Mouse (Mus musculus) MEL (cell line): ENCODE measurements at regions not wholly inside any gene's neighbourhood (a gene's known extent, or its start where the extent isn't known, plus 50 kb on each side); places are given as distances from the start of the nearest gene placed in this dataset.

ENCODE experiments used
- DNase-seq: peaks from one replicate; pipeline ENCODE4 v3.0.0; 2011; ENCODE audit warnings: low read depth, low spot score
- H3K27ac ChIP-seq: 2 replicates; pipeline ENCODE4 v1.5.1; 2012; ENCODE audit warnings: low read depth, mild to moderate bottlenecking, control low read depth, low read length, moderate library complexity; ENCODE audit not compliant: control insufficient read depth
- H3K27me3 ChIP-seq, 2 experiments: fragments of 150-350 bp in 1 of 2; sonication (generic) in 1 of 2; 2 replicates each; pipeline ENCODE4 v1.6.1; 2012; ENCODE audit warnings: low read length in 2 of 2, mild to moderate bottlenecking in 2 of 2, improper control_type of control experiment in 1 of 2, moderate library complexity in 1 of 2; ENCODE audit not compliant: insufficient read depth in 2 of 2, control insufficient read depth in 1 of 2
- H3K36me3 ChIP-seq, 2 experiments: 2 replicates each; pipeline ENCODE4 v1.6.1; 2012 to 2014; ENCODE audit warnings: low read length in 2 of 2, improper control_type of control experiment in 1 of 2, inconsistent platforms in 1 of 2, mild to moderate bottlenecking in 1 of 2; ENCODE audit not compliant: insufficient read depth in 2 of 2, control insufficient read depth in 1 of 2
- H3K4me1 ChIP-seq, 2 experiments: fragments of 150-350 bp in 1 of 2; sonication (generic) in 1 of 2; 2 replicates each; pipeline ENCODE4 v1.6.1; 2012; ENCODE audit warnings: low read length in 2 of 2, improper control_type of control experiment in 1 of 2, mild to moderate bottlenecking in 1 of 2; ENCODE audit not compliant: insufficient read depth in 2 of 2, control insufficient read depth in 1 of 2
- H3K4me3 ChIP-seq, 2 experiments: fragments of 150-350 bp in 1 of 2; sonication (generic) in 1 of 2; 2 replicates each; pipeline ENCODE4 v1.5.1; 2012; ENCODE audit warnings: low read depth in 2 of 2, low read length in 2 of 2, mild to moderate bottlenecking in 2 of 2, moderate library complexity in 2 of 2, control low read depth in 1 of 2, improper control_type of control experiment in 1 of 2; ENCODE audit not compliant: control insufficient read depth in 1 of 2, insufficient read depth in 1 of 2
- H3K79me2 ChIP-seq: 2 replicates; pipeline ENCODE4 v1.6.1; 2012; ENCODE audit warnings: mild to moderate bottlenecking, low read length, moderate library complexity; ENCODE audit not compliant: control insufficient read depth, poor library complexity, insufficient read depth
- H3K9ac ChIP-seq: 2 replicates; pipeline ENCODE4 v1.6.1; 2012; ENCODE audit warnings: low read depth, mild to moderate bottlenecking, control low read depth, low read length, moderate library complexity; ENCODE audit not compliant: control insufficient read depth, poor library complexity, severe bottlenecking
- H3K9me3 ChIP-seq: fragments of 150-350 bp; sonication (generic); replicated peaks from 2 replicates; pipeline ENCODE4 v1.6.1; 2012; ENCODE audit warnings: mild to moderate bottlenecking, low read length, improper control_type of control experiment, moderate library complexity; ENCODE audit not compliant: insufficient read depth
- BHLHE40 ChIP-seq: IDR thresholded peaks from 2 replicates; pipeline ENCODE4 v1.6.1; 2012; ENCODE audit warnings: low read depth, mild to moderate bottlenecking, inconsistent platforms, low read length, improper control_type of control experiment, borderline replicate concordance
- E2F4 ChIP-seq: IDR thresholded peaks from 2 replicates; pipeline ENCODE4 v1.6.1; 2011; ENCODE audit warnings: low read depth, low read length, improper control_type of control experiment, borderline replicate concordance
- EP300 ChIP-seq, 2 experiments: IDR thresholded peaks; 2 replicates each; pipeline ENCODE4 v1.6.1; 2011; ENCODE audit warnings: improper control_type of control experiment in 2 of 2, low read length in 2 of 2, low read depth in 1 of 2, mild to moderate bottlenecking in 1 of 2
- ETS1 ChIP-seq: IDR thresholded peaks from 2 replicates; pipeline ENCODE4 v1.6.1; 2012; ENCODE audit warnings: low read depth, mild to moderate bottlenecking, inconsistent platforms, low read length, improper control_type of control experiment, moderate library complexity
- GABPA ChIP-seq: IDR thresholded peaks from 2 replicates; pipeline ENCODE4 v1.6.1; 2012; ENCODE audit warnings: low read depth, mild to moderate bottlenecking, inconsistent platforms, low read length, improper control_type of control experiment, moderate library complexity
- MAX ChIP-seq: IDR thresholded peaks from 2 replicates; pipeline ENCODE4 v1.6.1; 2011; ENCODE audit warnings: low read length, improper control_type of control experiment
- MAZ ChIP-seq: IDR thresholded peaks from 2 replicates; pipeline ENCODE4 v1.6.1; 2012; ENCODE audit warnings: low read depth, mild to moderate bottlenecking, inconsistent platforms, low read length, improper control_type of control experiment
- MXI1 ChIP-seq: IDR thresholded peaks from 2 replicates; pipeline ENCODE4 v1.6.1; 2011; ENCODE audit warnings: mild to moderate bottlenecking, low read depth, low read length, improper control_type of control experiment
- NRF1 ChIP-seq: IDR thresholded peaks from 2 replicates; pipeline ENCODE4 v1.6.1; 2014; ENCODE audit warnings: low read depth, mild to moderate bottlenecking, inconsistent platforms, low read length, improper control_type of control experiment, moderate library complexity; ENCODE audit not compliant: poor library complexity, insufficient read depth, severe bottlenecking
- POLR2AphosphoS2 ChIP-seq: IDR thresholded peaks from 2 replicates; pipeline ENCODE4 v1.6.1; 2011; ENCODE audit warnings: low read length, improper control_type of control experiment
- POLR2AphosphoS5 ChIP-seq: IDR thresholded peaks from 2 replicates; pipeline ENCODE4 v1.6.1; 2012; ENCODE audit warnings: low read depth, borderline replicate concordance, mild to moderate bottlenecking, inconsistent platforms, low read length, moderate library complexity, mixed read lengths
- RCOR1 ChIP-seq: IDR thresholded peaks from 2 replicates; pipeline ENCODE4 v1.6.1; 2012; ENCODE audit warnings: low read depth, mild to moderate bottlenecking, inconsistent platforms, low read length, improper control_type of control experiment
- SMC3 ChIP-seq: IDR thresholded peaks from 2 replicates; pipeline ENCODE4 v1.6.1; 2011; ENCODE audit warnings: low read depth, low read length, improper control_type of control experiment
- TBP ChIP-seq: IDR thresholded peaks from 2 replicates; pipeline ENCODE4 v1.8.0; 2011; ENCODE audit warnings: low read depth, low read length, improper control_type of control experiment
- USF1 ChIP-seq: IDR thresholded peaks from 2 replicates; pipeline ENCODE4 v1.6.1; 2014; ENCODE audit warnings: low read depth, mild to moderate bottlenecking, inconsistent platforms, low read length, improper control_type of control experiment, moderate library complexity
- ZC3H11A ChIP-seq: IDR thresholded peaks from 2 replicates; pipeline ENCODE4 v1.6.1; 2012; ENCODE audit warnings: low read depth, mild to moderate bottlenecking, inconsistent platforms, low read length, improper control_type of control experiment
- ZNF384 ChIP-seq: IDR thresholded peaks from 2 replicates; pipeline ENCODE4 v1.6.1; 2012; ENCODE audit warnings: low read depth, mild to moderate bottlenecking, inconsistent platforms, low read length, improper control_type of control experiment

DNA sequence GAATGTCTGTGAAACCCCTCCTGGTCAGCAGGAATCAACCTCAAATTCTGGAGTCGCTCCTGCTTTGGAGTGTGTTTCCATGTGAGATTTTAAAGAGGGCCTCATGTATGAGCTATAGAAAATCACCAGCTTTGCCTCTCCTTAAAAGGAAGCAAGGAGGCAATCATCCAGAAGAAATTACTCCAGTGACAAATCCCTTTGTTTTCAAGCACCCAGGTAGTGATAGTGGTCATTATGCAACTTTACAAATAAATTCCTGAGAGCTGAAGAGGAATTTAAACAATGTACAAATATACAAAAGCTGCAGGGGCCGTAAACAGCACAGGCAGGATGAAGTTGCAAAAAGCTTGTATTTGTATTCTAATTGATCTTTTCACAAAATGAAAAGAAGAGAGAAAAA, 206.5 kb upstream of the Vrk2 start:
- H3K36me3 ChIP-seq: no peaks in the 10 kb centered on the region
- H3K9ac ChIP-seq: no peak overlapping the region
- no peak overlapping the region for H3K27ac ChIP-seq
- no peak for DNase-seq
- H3K79me2 ChIP-seq: no peaks in the 10 kb centered on the region
- no peaks in the 10 kb centered on the region for H3K4me1 ChIP-seq
- TF ChIP-seq NRF1: no peak
- TF ChIP-seq ETS1: no peak
- no peak for TF ChIP-seq GABPA
- no peak for TF ChIP-seq MAZ
- TF ChIP-seq USF1: no peak
- TF ChIP-seq ZNF384: no peak
- TF ChIP-seq EP300 (IDR thresholded peaks at IDR 0.05; ENCODE audit: low read depth in 1 of 2, low read length in 2 of 2): no peak
- TF ChIP-seq RCOR1: no peak
- TF ChIP-seq POLR2AphosphoS2: no peak
- no peak for TF ChIP-seq POLR2AphosphoS5
- no peak for TF ChIP-seq BHLHE40
- no peak for TF ChIP-seq MXI1
- TF ChIP-seq TBP: no peak
- TF ChIP-seq ZC3H11A: no peak
- no peak for TF ChIP-seq E2F4
- no peak for TF ChIP-seq MAX
- H3K4me3 ChIP-seq: no peak overlapping the region
- H3K27me3 ChIP-seq: peaks cover 3 to 8% of the 10 kb centered on the region in 2 experiments; a peak in 3 of 4 replicates
- H3K9me3 ChIP-seq: no peaks in the 10 kb centered on the region; the same call in 1 of the 2 replicates

DNA sequence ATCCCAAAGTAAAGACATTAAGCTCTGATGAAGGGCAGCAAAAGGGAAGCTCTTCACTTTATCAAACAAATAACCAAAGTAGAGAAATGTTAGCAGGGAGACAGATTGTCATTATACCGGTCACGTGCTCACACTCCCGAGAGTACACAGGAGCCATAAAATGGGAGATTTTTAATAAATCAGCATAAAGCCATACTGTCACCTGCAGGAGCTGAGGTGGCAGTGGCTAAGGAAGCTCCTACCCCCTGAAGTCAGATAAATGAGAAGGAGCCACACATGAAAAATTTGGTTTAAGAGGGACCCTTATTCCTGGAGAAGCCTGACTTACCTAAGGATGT, 200.8 kb upstream of the Vrk2 start:
- no peak for TF ChIP-seq SMC3
- no peak for TF ChIP-seq MAZ
- TF ChIP-seq, all 39 proteins: peak for 0
- DNase-seq: no peak
- H3K4me1 ChIP-seq: no peaks in the 10 kb centered on the region
- H3K9me3 ChIP-seq: no peaks in the 10 kb centered on the region
- H3K9ac ChIP-seq: no peak overlapping the region
- H3K27me3 ChIP-seq: peaks cover 2 to 3% of the 10 kb centered on the region in 2 experiments; a peak in 3 of 4 replicates
- H3K27ac ChIP-seq: no peak overlapping the region
- H3K79me2 ChIP-seq: no peaks in the 10 kb centered on the region
- no peaks in the 10 kb centered on the region for H3K36me3 ChIP-seq
- H3K4me3 ChIP-seq: no peak overlapping the region
